In the genomic region with DNA sequence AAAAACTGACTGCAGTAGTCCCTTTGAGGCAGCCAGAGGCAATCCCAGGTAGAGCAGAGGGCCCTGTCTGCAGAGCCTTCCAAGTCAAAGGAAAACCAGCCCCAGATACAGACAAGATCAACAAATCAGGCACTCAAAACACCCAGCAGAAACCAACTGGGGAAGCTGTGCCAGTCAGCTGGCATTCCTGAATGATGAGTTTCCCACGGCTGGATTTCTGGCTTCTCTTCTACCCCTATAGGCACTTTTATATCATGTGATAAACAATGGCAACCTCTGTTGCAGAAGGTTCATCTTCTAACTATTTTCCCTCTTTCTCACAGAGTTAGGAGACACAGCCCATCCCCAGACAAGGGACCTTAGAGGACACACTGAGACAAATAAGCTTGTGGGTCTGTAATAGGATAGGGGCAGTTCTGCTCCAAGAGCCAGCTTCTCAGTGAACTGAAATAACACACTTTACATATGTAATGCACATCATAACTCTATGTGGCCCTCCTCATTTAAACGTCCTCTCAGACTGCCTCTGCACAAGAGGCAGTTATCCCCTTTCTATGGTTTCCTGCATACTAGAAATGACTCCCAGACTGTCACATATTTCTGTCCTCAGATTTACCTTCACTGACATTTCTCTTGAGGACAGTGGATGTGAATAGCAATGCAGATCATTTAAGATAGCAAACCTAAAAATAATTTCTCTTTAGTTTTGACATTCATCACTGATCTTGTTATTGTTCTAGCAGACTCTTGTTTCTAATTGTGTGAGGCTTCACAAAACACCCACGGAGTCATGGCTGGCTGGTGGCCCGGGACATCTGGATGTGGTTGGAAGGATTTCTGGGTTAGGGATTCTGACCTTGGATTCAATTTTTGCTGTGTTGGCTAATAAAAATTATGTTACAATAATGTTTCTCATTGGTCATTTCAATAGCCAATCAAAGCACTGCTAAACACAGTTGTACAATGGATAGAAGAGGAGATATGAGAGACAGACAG, we compare ENCODE assay signal across 14 mouse cellular contexts. TPM values are rescaled to one million over a fixed set of nuclear protein-coding genes. Genes with fewer than 3 reads are reported as not detected.
A peak's percentile ranks its signal among the peaks of the same experiment; 100 is the strongest.
DNase-seq lines count a peak whose midpoint lies in the region; ATAC-seq and TF ChIP-seq lines count a peak whose summit lies in the region.
"Had no signal": no experiment of that assay in that cellular context is flagged by ENCODE, and none has a peak within 500 bp of the region (broad histone marks: within the 10 kb centered on the region; RNA-seq: fewer than 3 reads in every experiment).

No protein-coding gene starts in this region.

- no peak for TF ChIP-seq CTCF in C2C12 (IDR thresholded peaks at IDR 0.05; ENCODE audit: control insufficient read depth, insufficient read depth, insufficient read length)
- TF ChIP-seq CTCF in left cerebral cortex, adult 2 months (IDR thresholded peaks at IDR 0.05) = no peak

- no peak overlapping the region for H3K4me2 ChIP-seq in forebrain, embryonic 14.5 days (ENCODE audit: low read length)

- no peaks in the 10 kb centered on the region for H3K9me3 ChIP-seq in forebrain, embryonic 14.5 days (replicated peaks; ENCODE audit: control insufficient read depth, low read length)

- intact Hi-C loops in gastrocnemius, postnatal 14 days (cut with DNase I; ENCODE audit: low total_unique reads) = no loop called here
- intact Hi-C loops in left cerebral cortex, postnatal 14 days (cut with DNase I) = no loop called here
- intact Hi-C loops in left cerebral cortex, adult 2 months (cut with DNase I) = no loop called here

- ATAC-seq in forebrain, embryonic 14.5 days = no peak
- ATAC-seq: activated CD4-positive, CD25-positive, alpha-beta regulatory T cell, adult 4 months had no signal

- H3K79me3 ChIP-seq in C2C12 (ENCODE audit: low read depth) = no peaks in the 10 kb centered on the region

- no peak overlapping the region for H3K4me3 ChIP-seq in C2C12 (ENCODE audit: insufficient read depth, poor library complexity, severe bottlenecking)
- no peak overlapping the region for H3K4me3 ChIP-seq in left cerebral cortex, adult 2 months
- no peak overlapping the region for H3K4me3 ChIP-seq in forebrain, embryonic 14.5 days (ENCODE audit: low read depth, low read length)

- no peaks in the 10 kb centered on the region for H3K79me2 ChIP-seq in C2C12 (ENCODE audit: control insufficient read depth, insufficient read depth)

- DNase-seq in adrenal gland, postnatal 10 days = peak; percentile 45
- DNase-seq in adrenal gland, adult 18-20 months (ENCODE audit: low spot score in 2 of 2) = no peak
- DNase-seq in gastrocnemius, postnatal 14 days = peak; percentile 81
- peak; percentile 44 to 58 for DNase-seq in kidney, postnatal 4 days
- no peak for DNase-seq in left cerebral cortex, postnatal 14 days (ENCODE audit: low spot score in 2 of 2)
- DNase-seq in left cerebral cortex, adult 2 months (ENCODE audit: extremely low spot score in 1 of 2, low spot score in 2 of 2) = no peak
- DNase-seq in forebrain, embryonic 14.5 days (ENCODE audit: low spot score) = no peak
- DNase-seq: right cerebral cortex, postnatal 14 days had no signal

- H3ac ChIP-seq in C2C12 (ENCODE audit: control insufficient read depth, insufficient read length, low read depth) = no peak overlapping the region

- H3K4me1 ChIP-seq in forebrain, embryonic 14.5 days (ENCODE audit: control insufficient read depth, insufficient read depth, low read length) = no peaks in the 10 kb centered on the region

- H3K9ac ChIP-seq in forebrain, embryonic 14.5 days (ENCODE audit: low read length) = no peak overlapping the region

- no peak overlapping the region for H3K27ac ChIP-seq in left cerebral cortex, adult 2 months
- no peak overlapping the region for H3K27ac ChIP-seq in forebrain, embryonic 14.5 days (ENCODE audit: low read depth, low read length)

- H3K27me3 ChIP-seq in C2C12 (ENCODE audit: control insufficient read depth, insufficient read depth, insufficient read length) = no peaks in the 10 kb centered on the region
- H3K27me3 ChIP-seq in forebrain, embryonic 14.5 days (replicated peaks; ENCODE audit: control insufficient read depth, insufficient read depth, low read length) = no peaks in the 10 kb centered on the region

- H3K36me3 ChIP-seq in C2C12 (ENCODE audit: control insufficient read depth, insufficient read depth) = no peaks in the 10 kb centered on the region
- H3K36me3 ChIP-seq in forebrain, embryonic 14.5 days (ENCODE audit: control insufficient read depth, insufficient read depth, low read length) = no peaks in the 10 kb centered on the region

- WGBS in forebrain, embryonic 14.5 days = 78% methylated on average over 4 of the region's 4 CpGs

TF ChIP-seq in C2C12, 6 proteins besides CTCF, POLR2A, EP300 and RAD21:
- no peak for TF ChIP-seq MAX (IDR thresholded peaks at IDR 0.05)
- no peak for TF ChIP-seq USF1 (IDR thresholded peaks at IDR 0.05; ENCODE audit: low read depth)
- no peak for TF ChIP-seq FOSL1 (IDR thresholded peaks at IDR 0.05; ENCODE audit: insufficient read depth, low read length, poor library complexity, severe bottlenecking)
- peak; percentile 2 for TF ChIP-seq MYOD1 (IDR thresholded peaks at IDR 0.05; ENCODE audit: control insufficient read depth, insufficient read length, low read depth)
- TF ChIP-seq CEBPB (IDR thresholded peaks at IDR 0.05; ENCODE audit: low read depth) = no peak

RNA-seq across cellular contexts. Expression of a gene that starts 5.1 kb away (rescaled TPM):
- total RNA-seq in adrenal gland, postnatal 10 days (2021) = not detected
- not detected for total RNA-seq in adrenal gland, adult 18-20 months (2021)
- 0.01 TPM for polyA plus RNA-seq in C2C12 (2012; fragmentation: generic; extraction: Trizol)
- total RNA-seq in gastrocnemius, postnatal 14 days (2021) = not detected
- total RNA-seq in left cerebral cortex, postnatal 14 days (2021) = not detected
- not detected for total RNA-seq in left cerebral cortex, adult 2 months (2021)
- not detected in 2 replicates for polyA plus RNA-seq in forebrain, embryonic 14.5 days (2014; fragmentation: Nextera tagmentation; extraction: Ambion mirVana)
- total RNA-seq: common myeloid progenitor, adult 5-6 weeks; hematopoietic stem cell, adult 5-6 weeks; left cerebral cortex, postnatal 10 days; midbrain, postnatal 0 days had no signal
- polyA plus RNA-seq: midbrain, postnatal 0 days had no signal

RNA-seq across cellular contexts. Expression of a gene that starts 55.2 kb away (rescaled TPM):
- not detected for total RNA-seq in adrenal gland, postnatal 10 days (2021)
- not detected for total RNA-seq in adrenal gland, adult 18-20 months (2021)
- polyA plus RNA-seq in C2C12 (2012; fragmentation: generic; extraction: Trizol) = not detected
- total RNA-seq in gastrocnemius, postnatal 14 days (2021) = not detected
- not detected for total RNA-seq in left cerebral cortex, postnatal 14 days (2021)
- total RNA-seq in left cerebral cortex, adult 2 months (2021) = not detected
- not detected in 2 replicates for polyA plus RNA-seq in forebrain, embryonic 14.5 days (2014; fragmentation: Nextera tagmentation; extraction: Ambion mirVana)
- total RNA-seq: common myeloid progenitor, adult 5-6 weeks; hematopoietic stem cell, adult 5-6 weeks; left cerebral cortex, postnatal 10 days; midbrain, postnatal 0 days had no signal
- polyA plus RNA-seq: activated CD4-positive, CD25-positive, alpha-beta regulatory T cell, adult 4 months; midbrain, postnatal 0 days had no signal

RNA-seq across cellular contexts. Expression of a gene that starts 55.3 kb away (rescaled TPM):
- total RNA-seq in adrenal gland, postnatal 10 days (2021) = not detected
- total RNA-seq in adrenal gland, adult 18-20 months (2021) = not detected
- polyA plus RNA-seq in C2C12 (2012; fragmentation: generic; extraction: Trizol) = 0.06 TPM
- not detected for total RNA-seq in gastrocnemius, postnatal 14 days (2021)
- total RNA-seq in left cerebral cortex, postnatal 14 days (2021) = not detected
- not detected for total RNA-seq in left cerebral cortex, adult 2 months (2021)
- polyA plus RNA-seq in forebrain, embryonic 14.5 days (2014; fragmentation: Nextera tagmentation; extraction: Ambion mirVana) = not detected in 2 replicates
- total RNA-seq: common myeloid progenitor, adult 5-6 weeks; hematopoietic stem cell, adult 5-6 weeks; left cerebral cortex, postnatal 10 days; midbrain, postnatal 0 days had no signal
- polyA plus RNA-seq: activated CD4-positive, CD25-positive, alpha-beta regulatory T cell, adult 4 months; midbrain, postnatal 0 days had no signal

Comparison
In these comparisons a context has a peak if more than half of its experiments do, and no peak if none do; other contexts are left out.
1. DNase-seq: peak in adrenal gland, postnatal 10 days (single experiment), gastrocnemius, postnatal 14 days (single experiment) and kidney, postnatal 4 days (2 of 2); none in adrenal gland, adult 18-20 months (0 of 2), left cerebral cortex, postnatal 14 days (0 of 2), left cerebral cortex, adult 2 months (0 of 2) and forebrain, embryonic 14.5 days (single experiment).